11 mouse cellular contexts compared by ENCODE assay signal in genomic region chr5:142998171-142998570, GRCm38 (mm10). TPM values are rescaled to one million over a fixed set of nuclear protein-coding genes. Genes with fewer than 3 reads are reported as not detected.
DNase-seq lines count a peak whose midpoint lies in the region; ATAC-seq and TF ChIP-seq lines count a peak whose summit lies in the region.
"Had no signal": no experiment of that assay in that cellular context is flagged by ENCODE, and none has a peak within 500 bp of the region (broad histone marks: within the 10 kb centered on the region; RNA-seq: fewer than 3 reads in every experiment).

No protein-coding gene starts in this region.

- H3K4me2 ChIP-seq in lung, embryonic 15.5 days: no peak overlapping the region
- H3K4me2 ChIP-seq in liver, postnatal 0 days (ENCODE audit: low read depth, low read length): no peak overlapping the region
- H3K4me2 ChIP-seq: neural tube, embryonic 13.5 days had no signal

- H3K4me3 ChIP-seq in lung, embryonic 15.5 days: no peak overlapping the region
- H3K4me3 ChIP-seq in liver, postnatal 0 days (ENCODE audit: low read depth, low read length): no peak overlapping the region
- H3K4me3 ChIP-seq: neural tube, embryonic 13.5 days had no signal

- no peak for TF ChIP-seq EP300 in liver, postnatal 0 days (IDR thresholded peaks at IDR 0.05; ENCODE audit: low read depth)

- no peak overlapping the region for H3K9ac ChIP-seq in lung, embryonic 15.5 days
- H3K9ac ChIP-seq in liver, postnatal 0 days (replicated peaks): no peak overlapping the region
- H3K9ac ChIP-seq: forebrain, postnatal 0 days; neural tube, embryonic 13.5 days had no signal

- H3K9me3 ChIP-seq in lung, embryonic 15.5 days: no peaks in the 10 kb centered on the region
- H3K9me3 ChIP-seq in liver, postnatal 0 days (ENCODE audit: low read length): no peaks in the 10 kb centered on the region
- H3K9me3 ChIP-seq: neural tube, embryonic 13.5 days had no signal

- peak overlapping the region; percentile 61 for H3K27ac ChIP-seq in lung, embryonic 15.5 days
- no peak overlapping the region for H3K27ac ChIP-seq in liver, postnatal 0 days (ENCODE audit: low read depth)
- H3K27ac ChIP-seq: neural tube, embryonic 13.5 days; stomach, postnatal 0 days had no signal

- DNase-seq in lung, postnatal 25 days (ENCODE audit: low spot score): no peak
- DNase-seq in heart, adult 9 months (ENCODE audit: low spot score in 2 of 2): peak; percentile 21 to 49
- peak; percentile 23 for DNase-seq in kidney, adult 18-20 months
- DNase-seq in liver, postnatal 0 days: no peak
- DNase-seq in right cerebral cortex, postnatal 4 days: no peak
- no peak for DNase-seq in right cerebral cortex, postnatal 25 days
- DNase-seq: forebrain, postnatal 0 days had no signal

- H3K27me3 ChIP-seq in lung, embryonic 15.5 days: no peaks in the 10 kb centered on the region
- no peaks in the 10 kb centered on the region for H3K27me3 ChIP-seq in liver, postnatal 0 days (ENCODE audit: insufficient read depth, low read length)
- H3K27me3 ChIP-seq: neural tube, embryonic 13.5 days had no signal

- peaks cover 17% of the 10 kb centered on the region for H3K36me3 ChIP-seq in lung, embryonic 15.5 days
- peaks cover 17% of the 10 kb centered on the region for H3K36me3 ChIP-seq in liver, postnatal 0 days (replicated peaks; ENCODE audit: insufficient read depth, low read length)

- no peak for TF ChIP-seq CTCF in liver, postnatal 0 days (IDR thresholded peaks at IDR 0.05; ENCODE audit: low read depth)

- peaks cover 25% of the 10 kb centered on the region for H3K4me1 ChIP-seq in lung, embryonic 15.5 days
- peaks cover 17% of the 10 kb centered on the region for H3K4me1 ChIP-seq in liver, postnatal 0 days (ENCODE audit: insufficient read depth)

- no peak for ATAC-seq in lung, embryonic 15.5 days (ENCODE audit: borderline replicate concordance, extremely low read depth, low FRiP score, low TSS enrichment)
- ATAC-seq in liver, postnatal 0 days: peak; percentile 60
- no peak for ATAC-seq in monocyte, adult 5-6 weeks (replicated peaks; ENCODE audit: insufficient number of reproducible peaks, low FRiP score, low TSS enrichment, poor library complexity, severe bottlenecking)
- ATAC-seq: forebrain, postnatal 0 days had no signal

- 39% methylated on average over 2 of the region's 2 CpGs for WGBS in lung, embryonic 15.5 days
- 58% methylated on average over 2 of the region's 2 CpGs for WGBS in liver, postnatal 0 days (ENCODE audit: insufficient replicate concordance)

RNA-seq across cellular contexts. Expression of gene Fscn1, which starts 38.0 kb away (rescaled TPM):
- polyA plus RNA-seq in lung, embryonic 15.5 days (2015; fragmentation: Nextera tagmentation; extraction: Ambion mirVana): 240 and 246 TPM in 2 replicates
- polyA plus RNA-seq in liver, postnatal 0 days (2015; fragmentation: Nextera tagmentation; extraction: Ambion mirVana): 6.9 and 7.3 TPM in 2 replicates
- 1.2 TPM in 1 of 3 replicates, not detected in the others for total RNA-seq in monocyte, adult 5-6 weeks (2017)

Comparison
In these comparisons a context has a peak if more than half of its experiments do, and no peak if none do; other contexts are left out.
1. DNase-seq: peak in heart, adult 9 months (2 of 2) and kidney, adult 18-20 months (single experiment); none in lung, postnatal 25 days (single experiment), liver, postnatal 0 days (single experiment), right cerebral cortex, postnatal 4 days (single experiment) and right cerebral cortex, postnatal 25 days (single experiment).
2. RNA of gene Fscn1, which starts 38.0 kb away (polyA plus RNA-seq): 240 to 246 TPM in lung, embryonic 15.5 days; 6.9 to 7.3 TPM in liver, postnatal 0 days; every median in the first group is over 10 times any median in the second.